Mouse (Mus musculus): ENCODE data around the gene Ttc3. TPM values are rescaled to one million over a fixed set of nuclear protein-coding genes. Genes with fewer than 3 reads are reported as not detected.

Ttc3 gene
- polyA plus RNA-seq, 1 experiment from 2014 or later, result 101 TPM

DNA sequence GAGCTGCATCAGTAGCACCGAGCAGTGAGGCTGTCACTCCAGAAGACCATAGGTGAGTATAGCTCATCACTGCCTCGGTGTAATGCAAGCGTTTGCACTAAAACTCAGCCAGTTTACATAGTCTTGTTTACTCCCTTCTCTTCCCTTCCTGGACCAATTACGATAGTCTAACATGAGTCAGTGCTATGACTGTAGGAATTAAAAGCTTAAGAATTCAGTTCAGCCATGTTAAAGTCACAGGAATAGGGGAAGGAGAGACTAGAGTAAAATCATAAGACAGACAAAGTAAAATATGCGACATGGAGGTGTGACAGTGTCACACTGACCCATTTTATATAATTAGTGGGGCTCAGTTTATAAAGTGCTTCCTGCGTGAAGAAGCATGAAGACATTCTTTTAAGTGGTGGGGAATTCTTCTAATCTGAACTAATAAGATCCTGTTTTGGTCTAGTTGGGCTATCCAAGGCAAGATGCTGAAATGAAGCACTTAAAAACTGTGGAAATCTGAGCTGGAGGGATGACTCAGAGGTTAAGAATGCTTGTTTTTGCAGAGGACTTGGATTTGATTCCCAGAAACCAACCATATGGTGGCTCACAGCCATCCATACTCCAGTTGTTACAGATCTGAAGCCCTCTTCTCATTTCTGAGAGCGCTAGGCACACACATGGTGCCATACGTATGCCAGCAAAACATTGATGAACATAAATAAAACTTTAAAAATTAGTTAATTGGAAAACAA, 65.2 kb downstream of the Ttc3 start:
- H3K9me3 ChIP-seq (ENCODE audit: control insufficient read depth, low read length), result no peaks in the 10 kb centered on the region
- no peaks in the 10 kb centered on the region for H3K4me1 ChIP-seq (replicated peaks; ENCODE audit: control insufficient read depth, insufficient read depth, low read length)
- H3K4me3 ChIP-seq (ENCODE audit: low read depth, low read length), result no peak overlapping the region
- no peak overlapping the region for H3K4me2 ChIP-seq
- H3K9ac ChIP-seq (ENCODE audit: low read depth, low read length), result no peak overlapping the region
- no peak overlapping the region; the same call in 1 of the 2 replicates for H3K27ac ChIP-seq (ENCODE audit: low read depth, low read length)
- no peak for DNase-seq (ENCODE audit: low spot score)
- peaks cover 48% of the 10 kb centered on the region for H3K36me3 ChIP-seq (ENCODE audit: control insufficient read depth, insufficient read depth, low read length)
- ATAC-seq (replicated peaks; ENCODE audit: low FRiP score), result no peak
- WGBS, result 87% methylated on average over 8 of the region's 8 CpGs
- no peaks in the 10 kb centered on the region for H3K27me3 ChIP-seq (replicated peaks; ENCODE audit: control insufficient read depth, insufficient read depth, low read length)

DNA sequence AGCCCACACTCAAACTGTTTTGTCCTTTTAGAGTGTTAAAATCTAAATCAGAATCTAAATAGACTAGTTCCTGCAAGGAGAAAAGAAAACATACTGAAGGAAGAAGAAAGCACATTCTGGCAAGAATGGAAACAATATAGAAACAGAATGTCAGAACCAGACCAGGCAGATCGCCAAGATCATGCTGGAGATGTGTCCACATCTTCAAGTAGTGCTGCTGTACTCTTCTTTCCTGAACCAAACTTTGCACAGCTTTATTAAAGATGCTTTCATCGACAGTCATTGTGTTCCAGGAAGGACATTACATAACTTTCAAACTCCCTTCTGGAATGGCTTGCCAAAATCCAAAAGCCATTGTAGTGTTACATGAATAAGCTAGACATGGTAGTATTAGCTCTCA, 66.4 kb downstream of the Ttc3 start:
- WGBS, result 89% methylated on average over 2 of the region's 2 CpGs
- peaks cover 49% of the 10 kb centered on the region for H3K36me3 ChIP-seq (ENCODE audit: control insufficient read depth, insufficient read depth, low read length)
- H3K27ac ChIP-seq (ENCODE audit: low read depth, low read length), result no peak overlapping the region
- H3K4me1 ChIP-seq (replicated peaks; ENCODE audit: control insufficient read depth, insufficient read depth, low read length), result no peaks in the 10 kb centered on the region
- DNase-seq (ENCODE audit: low spot score) (no peak), ATAC-seq (replicated peaks; ENCODE audit: low FRiP score) (no peak)
- H3K9me3 ChIP-seq (ENCODE audit: control insufficient read depth, low read length), result no peaks in the 10 kb centered on the region
- no peak overlapping the region for H3K9ac ChIP-seq (ENCODE audit: low read depth, low read length)
- H3K4me3 ChIP-seq (ENCODE audit: low read depth, low read length), result no peak overlapping the region
- H3K27me3 ChIP-seq (replicated peaks; ENCODE audit: control insufficient read depth, insufficient read depth, low read length), result no peaks in the 10 kb centered on the region
- H3K4me2 ChIP-seq, result no peak overlapping the region

DNA sequence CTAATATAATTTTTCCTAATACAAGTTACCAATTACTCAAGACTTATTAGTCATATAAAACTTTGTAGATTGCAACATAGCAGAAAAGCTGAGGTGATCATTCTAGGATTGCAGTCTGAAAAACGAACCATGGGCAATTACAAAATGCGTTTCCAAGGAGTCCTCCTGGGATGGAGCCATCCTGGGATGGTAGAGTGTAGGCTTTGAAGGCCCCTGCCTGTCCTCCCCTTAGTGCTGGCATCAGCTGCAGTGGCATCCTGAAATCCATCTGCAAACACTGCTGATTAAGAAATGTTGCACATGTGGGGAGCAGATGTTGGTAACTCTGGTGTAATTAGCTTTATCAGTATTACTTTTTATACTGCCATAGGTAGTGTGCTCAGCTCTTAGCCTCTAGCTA, 70.9 kb downstream of the Ttc3 start:
- Histone ChIP-seq H3K27ac (ENCODE audit: low read depth, low read length) (no peak overlapping the region), H3K9ac (ENCODE audit: low read depth, low read length) (no peak overlapping the region), H3K36me3 (ENCODE audit: control insufficient read depth, insufficient read depth, low read length) (peaks cover 41% of the 10 kb centered on the region), H3K4me2 (no peak overlapping the region), H3K4me1 (replicated peaks; ENCODE audit: control insufficient read depth, insufficient read depth, low read length) (no peaks in the 10 kb centered on the region), H3K27me3 (replicated peaks; ENCODE audit: control insufficient read depth, insufficient read depth, low read length) (no peaks in the 10 kb centered on the region), H3K4me3 (ENCODE audit: low read depth, low read length) (no peak overlapping the region), H3K9me3 (ENCODE audit: control insufficient read depth, low read length) (no peaks in the 10 kb centered on the region)
- DNase-seq (ENCODE audit: low spot score) (no peak), ATAC-seq (replicated peaks; ENCODE audit: low FRiP score) (no peak)
- 92% methylated on average over 2 of the region's 2 CpGs for WGBS

DNA sequence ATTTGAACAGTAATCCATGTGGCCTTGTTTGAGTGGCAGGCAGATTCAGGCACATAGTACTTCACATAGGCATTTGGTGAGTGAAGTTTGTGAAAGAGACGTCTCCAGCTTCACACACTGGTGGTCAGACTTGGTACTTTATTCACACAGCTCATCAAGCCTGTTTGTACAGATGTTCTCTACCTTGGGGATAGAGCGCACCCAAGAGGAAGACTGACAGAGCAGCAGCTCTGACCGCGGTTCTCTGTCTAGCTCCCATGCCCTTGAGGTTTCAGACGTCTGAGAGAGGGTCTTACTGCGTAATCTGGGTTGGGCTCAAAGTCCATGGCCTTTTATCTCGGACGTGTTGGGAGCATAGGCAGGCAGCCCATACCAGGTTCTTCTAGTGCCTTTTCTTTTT, 78.7 kb downstream of the Ttc3 start:
- DNase-seq (ENCODE audit: low spot score) (no peak), ATAC-seq (replicated peaks; ENCODE audit: low FRiP score) (no peak)
- no peaks in the 10 kb centered on the region for H3K27me3 ChIP-seq (replicated peaks; ENCODE audit: control insufficient read depth, insufficient read depth, low read length)
- no peak overlapping the region for H3K9ac ChIP-seq (ENCODE audit: low read depth, low read length)
- no peak overlapping the region for H3K4me3 ChIP-seq (ENCODE audit: low read depth, low read length)
- no peaks in the 10 kb centered on the region for H3K9me3 ChIP-seq (ENCODE audit: control insufficient read depth, low read length)
- H3K36me3 ChIP-seq (ENCODE audit: control insufficient read depth, insufficient read depth, low read length), result peaks cover 26% of the 10 kb centered on the region; the same call in 1 of the 2 replicates
- 77% methylated on average over 8 of the region's 8 CpGs for WGBS
- no peak overlapping the region for H3K4me2 ChIP-seq
- H3K27ac ChIP-seq (ENCODE audit: low read depth, low read length), result no peak overlapping the region
- H3K4me1 ChIP-seq (replicated peaks; ENCODE audit: control insufficient read depth, insufficient read depth, low read length), result no peaks in the 10 kb centered on the region

DNA sequence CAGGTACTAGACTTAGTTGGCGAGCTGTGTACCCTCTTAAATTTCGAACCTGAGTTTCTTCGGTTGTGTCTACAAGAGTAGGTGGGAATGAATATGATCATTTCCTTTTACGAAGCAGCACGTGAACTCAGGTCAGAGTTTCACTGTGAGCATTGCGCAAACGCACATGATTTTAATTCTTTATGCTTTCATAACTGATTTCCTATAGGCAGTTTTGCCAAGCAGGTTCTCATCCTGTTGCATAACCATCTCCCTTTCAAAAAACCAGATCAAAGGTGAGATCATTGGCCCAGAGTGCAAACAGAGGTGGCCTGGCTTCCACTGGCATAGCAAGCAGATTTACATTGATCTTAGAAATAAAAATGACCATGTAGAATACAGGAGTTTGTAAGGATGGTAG, 79.2 kb downstream of the Ttc3 start:
- 91% methylated on average over 7 of the region's 7 CpGs for WGBS
- ATAC-seq (replicated peaks; ENCODE audit: low FRiP score), result no peak
- no peaks in the 10 kb centered on the region for H3K9me3 ChIP-seq (ENCODE audit: control insufficient read depth, low read length)

DNA sequence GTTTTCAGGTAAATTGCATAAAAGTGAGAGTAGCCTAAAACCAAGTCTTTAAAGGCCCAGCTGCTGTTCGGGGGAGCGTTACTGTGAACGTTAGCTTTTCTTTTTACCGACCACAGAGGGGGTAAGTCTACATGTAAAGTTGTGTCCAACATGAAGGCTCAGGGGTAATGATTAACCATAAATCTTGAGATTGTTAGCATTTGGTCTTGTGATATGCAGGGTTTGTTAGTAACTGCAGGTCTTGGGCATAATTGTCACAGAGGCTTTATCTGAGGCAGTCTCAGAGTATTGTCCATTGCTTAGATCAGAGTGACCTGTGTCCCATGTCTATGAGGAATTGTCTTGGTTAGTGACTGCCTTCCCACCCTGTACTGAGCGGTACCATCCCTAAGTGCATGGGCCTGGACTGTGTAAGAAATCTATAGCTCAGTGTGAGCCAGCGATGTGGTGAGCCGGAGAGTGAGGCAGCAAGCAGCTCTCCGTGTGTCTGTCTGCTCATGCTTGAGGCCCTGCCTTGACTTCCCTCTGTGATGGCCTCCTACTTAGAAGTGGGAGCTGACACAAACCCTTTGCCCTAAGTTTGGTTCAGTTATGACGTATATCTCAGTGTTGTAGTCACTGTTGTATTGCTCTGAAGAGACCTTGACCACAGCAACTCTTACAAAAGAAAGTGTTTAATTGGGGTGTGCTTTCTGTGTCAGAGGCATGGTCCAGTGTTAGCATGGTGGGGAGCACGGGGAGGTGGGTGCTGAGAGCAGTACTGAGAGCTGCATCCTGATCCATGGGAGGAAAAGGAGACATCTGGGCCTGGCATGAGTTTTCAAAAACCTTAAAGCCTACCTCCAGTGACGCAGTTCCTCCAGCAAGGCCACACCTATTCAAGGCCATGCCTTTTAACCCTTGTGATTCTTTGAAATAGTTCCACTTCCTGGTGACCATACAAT, 81.4 kb downstream of the Ttc3 start:
- WGBS, result 85% methylated on average over 11 of the region's 11 CpGs
- H3K27me3 ChIP-seq (replicated peaks; ENCODE audit: control insufficient read depth, insufficient read depth, low read length), result no peaks in the 10 kb centered on the region
- no peak overlapping the region for H3K4me3 ChIP-seq (ENCODE audit: low read depth, low read length)
- DNase-seq (ENCODE audit: low spot score) (no peak), ATAC-seq (replicated peaks; ENCODE audit: low FRiP score) (0 out of 2 replicates have a peak, but pooled peaks have one; percentile 43)
- H3K4me1 ChIP-seq (replicated peaks; ENCODE audit: control insufficient read depth, insufficient read depth, low read length), result no peaks in the 10 kb centered on the region
- peaks cover 23% of the 10 kb centered on the region; the same call in 1 of the 2 replicates for H3K36me3 ChIP-seq (ENCODE audit: control insufficient read depth, insufficient read depth, low read length)
- H3K27ac ChIP-seq (ENCODE audit: low read depth, low read length), result no peak overlapping the region
- no peak overlapping the region for H3K4me2 ChIP-seq
- H3K9ac ChIP-seq (ENCODE audit: low read depth, low read length), result no peak overlapping the region
- H3K9me3 ChIP-seq (ENCODE audit: control insufficient read depth, low read length), result no peaks in the 10 kb centered on the region

More for the DNA sequence above, 79.2 kb downstream of the Ttc3 start:
- Histone ChIP-seq H3K9ac (ENCODE audit: low read depth, low read length) (no peak overlapping the region), H3K27ac (ENCODE audit: low read depth, low read length) (no peak overlapping the region), H3K27me3 (replicated peaks; ENCODE audit: control insufficient read depth, insufficient read depth, low read length) (no peaks in the 10 kb centered on the region), H3K4me1 (replicated peaks; ENCODE audit: control insufficient read depth, insufficient read depth, low read length) (no peaks in the 10 kb centered on the region), H3K4me3 (ENCODE audit: low read depth, low read length) (no peak overlapping the region), H3K36me3 (ENCODE audit: control insufficient read depth, insufficient read depth, low read length) (peaks cover 26% of the 10 kb centered on the region; the same call in 1 of the 2 replicates), H3K4me2 (no peak overlapping the region)
- no peak for DNase-seq (ENCODE audit: low spot score)

DNA sequence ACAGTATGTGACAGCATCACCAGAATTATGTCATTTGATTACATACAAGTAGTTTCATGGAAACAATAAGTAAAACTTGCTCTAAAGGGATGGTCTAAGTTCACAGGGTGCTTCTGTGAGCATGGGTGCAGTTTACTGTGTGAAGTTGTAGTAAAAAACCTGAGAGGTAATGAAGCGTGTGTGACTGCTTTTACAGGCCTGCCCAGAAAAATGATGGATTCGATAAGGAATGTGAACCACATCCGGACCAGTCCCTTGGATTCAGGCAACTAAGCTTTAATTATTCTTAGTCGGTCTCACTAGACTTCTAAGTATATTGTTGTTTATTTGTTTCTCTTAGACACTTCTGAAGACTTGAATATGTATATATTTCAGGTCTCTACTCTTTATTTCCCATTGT, 82.3 kb downstream of the Ttc3 start:
- Histone ChIP-seq H3K9ac (ENCODE audit: low read depth, low read length) (no peak overlapping the region), H3K4me3 (ENCODE audit: low read depth, low read length) (no peak overlapping the region), H3K4me2 (no peak overlapping the region), H3K27me3 (replicated peaks; ENCODE audit: control insufficient read depth, insufficient read depth, low read length) (no peaks in the 10 kb centered on the region), H3K36me3 (ENCODE audit: control insufficient read depth, insufficient read depth, low read length) (peaks cover 23% of the 10 kb centered on the region; the same call in 1 of the 2 replicates), H3K27ac (ENCODE audit: low read depth, low read length) (no peak overlapping the region), H3K4me1 (replicated peaks; ENCODE audit: control insufficient read depth, insufficient read depth, low read length) (no peaks in the 10 kb centered on the region), H3K9me3 (ENCODE audit: control insufficient read depth, low read length) (no peaks in the 10 kb centered on the region)
- ATAC-seq (replicated peaks; ENCODE audit: low FRiP score) (no peak), DNase-seq (ENCODE audit: low spot score) (no peak)
- WGBS, result 86% methylated on average over 4 of the region's 4 CpGs

DNA sequence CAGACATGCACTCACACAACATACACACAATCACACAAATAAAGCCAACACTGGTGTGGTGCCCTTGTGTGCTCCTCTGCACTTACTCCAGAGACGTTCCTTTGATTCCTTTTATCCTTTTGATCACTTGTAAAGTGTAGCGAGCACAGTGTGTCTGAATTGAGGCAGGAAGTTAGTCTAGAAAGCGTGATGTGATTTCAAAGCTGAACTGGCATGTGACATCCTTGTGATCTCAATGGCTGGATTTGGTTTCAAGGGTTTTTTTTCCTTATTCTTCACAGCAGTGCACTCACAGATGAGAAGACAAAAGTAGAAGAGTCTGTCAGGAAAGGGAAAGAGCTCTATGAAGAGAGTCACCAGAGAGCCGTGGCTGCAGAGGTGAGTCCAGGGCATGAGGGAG, 83.7 kb downstream of the Ttc3 start:
- no peak overlapping the region for H3K4me2 ChIP-seq
- H3K9me3 ChIP-seq (ENCODE audit: control insufficient read depth, low read length), result no peaks in the 10 kb centered on the region
- DNase-seq (ENCODE audit: low spot score) (no peak), ATAC-seq (replicated peaks; ENCODE audit: low FRiP score) (no peak)
- peaks cover 29% of the 10 kb centered on the region for H3K36me3 ChIP-seq (ENCODE audit: control insufficient read depth, insufficient read depth, low read length)
- H3K27ac ChIP-seq (ENCODE audit: low read depth, low read length), result no peak overlapping the region
- H3K4me1 ChIP-seq (replicated peaks; ENCODE audit: control insufficient read depth, insufficient read depth, low read length), result no peaks in the 10 kb centered on the region
- no peak overlapping the region for H3K4me3 ChIP-seq (ENCODE audit: low read depth, low read length)
- WGBS, result 79% methylated on average over 4 of the region's 4 CpGs
- H3K27me3 ChIP-seq (replicated peaks; ENCODE audit: control insufficient read depth, insufficient read depth, low read length), result no peaks in the 10 kb centered on the region
- no peak overlapping the region for H3K9ac ChIP-seq (ENCODE audit: low read depth, low read length)

All from liver, embryonic 11.5 days (tissue).